Mouse (Mus musculus) heart, postnatal 0 days (tissue): Measurements from ENCODE around the gene Tdo2. TPM values are rescaled to one million over a fixed set of nuclear protein-coding genes. Genes with fewer than 3 reads are reported as not detected.

Experiments
- ATAC-seq: fragments of 200-750 bp; cut with Nextera tagmentation; 2 replicates; pipeline ENCODE4 v1.8.0; 2017; ENCODE audit warnings: low read depth, moderate number of reproducible peaks, moderate library complexity; ENCODE audit not compliant: insufficient read depth
- DNase-seq: peaks from one replicate; pipeline ENCODE4 v3.0.0-alpha.2; 2016; ENCODE audit warnings: low spot score
- H3K27ac ChIP-seq: fragments of 300-500 bp; sonication (generic); 2 replicates; pipeline ENCODE4 v1.5.1; 2014; ENCODE audit warnings: low read depth, mild to moderate bottlenecking
- H3K27me3 ChIP-seq: fragments of 300-500 bp; sonication (generic); 2 replicates; pipeline ENCODE4 v1.6.1; 2014; ENCODE audit warnings: low read length, mixed read lengths; ENCODE audit not compliant: control insufficient read depth, insufficient read depth
- H3K36me3 ChIP-seq: fragments of 300-500 bp; sonication (generic); replicated peaks from 2 replicates; pipeline ENCODE4 v1.6.1; 2014; ENCODE audit warnings: low read length, mixed read lengths; ENCODE audit not compliant: control insufficient read depth, insufficient read depth
- H3K4me1 ChIP-seq: fragments of 300-500 bp; sonication (generic); 2 replicates; pipeline ENCODE4 v1.6.1; 2014; ENCODE audit warnings: antibody characterized with exemption; ENCODE audit not compliant: control insufficient read depth, insufficient read depth
- H3K4me2 ChIP-seq: fragments of 300-500 bp; sonication (generic); 2 replicates; pipeline ENCODE4 v1.6.1; 2014; ENCODE audit warnings: low read depth, mild to moderate bottlenecking, low read length, moderate library complexity
- H3K4me3 ChIP-seq: fragments of 300-500 bp; sonication (generic); 2 replicates; pipeline ENCODE4 v1.5.1; 2014; ENCODE audit warnings: low read depth, low read length
- H3K9ac ChIP-seq: fragments of 300-500 bp; sonication (generic); replicated peaks from 2 replicates; pipeline ENCODE4 v1.6.1; 2014; ENCODE audit warnings: low read depth, low read length, mixed read lengths
- H3K9me3 ChIP-seq: fragments of 300-500 bp; sonication (generic); replicated peaks from 2 replicates; pipeline ENCODE4 v1.6.1; 2016; ENCODE audit warnings: low read length; ENCODE audit not compliant: control insufficient read depth
- CTCF ChIP-seq: IDR thresholded peaks from 2 replicates; pipeline ENCODE4 v1.5.1; 2016; ENCODE audit warnings: antibody characterized with exemption, control low read depth, low read depth
- EP300 ChIP-seq: IDR thresholded peaks from 2 replicates; pipeline ENCODE4 v1.6.1; 2016; ENCODE audit warnings: antibody characterized with exemption, low read depth
- WGBS: fragments of 180-500 bp; shearing (Covaris S2); extraction: QIAGEN DNeasy Blood & Tissue Kit; methylation state at CpG from one replicate; pipeline ENCODE4 v1.1.7; 2014; 5-methylcytosine and 5-hydroxymethylcytosine counted together
- polyA plus RNA-seq: library from polyadenylated mRNA; unstranded; fragments of >200 nt; fragmentation: Nextera tagmentation; extraction: Ambion mirVana; gene quantifications from 2 replicates; pipeline ENCODE4 v1.2.1, GENCODE M21; 2015
- total RNA-seq: library from RNA; depleted of rRNA; stranded (reverse); fragments of >200 nt; gene quantifications from 2 replicates; pipeline ENCODE4 v1.2.3, GENCODE M21; 2014; ENCODE audit warnings: low replicate concordance; rRNA removed

Tdo2 gene
- total RNA-seq (not detected in 2 replicates), polyA plus RNA-seq (0.07 and 0.11 TPM in 2 replicates)

DNA sequence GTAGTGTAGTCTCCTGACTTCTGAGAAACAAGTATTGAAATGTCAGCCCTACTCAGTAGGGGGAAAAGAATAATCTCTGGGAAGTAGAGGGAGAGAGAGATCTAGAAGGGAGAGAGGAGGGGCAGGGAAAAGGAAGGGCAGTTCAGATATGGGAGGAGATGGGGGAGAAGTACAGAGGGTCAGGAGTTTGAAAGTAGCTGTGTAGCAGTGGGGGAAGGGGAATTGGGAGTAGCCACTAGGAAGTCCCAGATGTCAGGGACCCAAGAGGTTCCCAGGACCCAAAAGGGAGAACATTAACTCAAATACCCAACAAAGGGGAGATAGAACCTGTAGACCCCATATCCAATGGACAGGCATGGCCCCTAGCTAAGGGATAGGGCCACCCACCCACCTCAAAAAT, at the start of gene Tdo2:
TSS of gene Tdo2 (minus strand) at position 101 of the 400 bp plus-strand sequence.
- TF ChIP-seq CTCF (no peak), EP300 (no peak)
- no peak for ATAC-seq
- Histone ChIP-seq H3K36me3 (no peaks in the 10 kb centered on the region), H3K9ac (no peak within 1 kb of the TSS), H3K4me2 (no peak within 1 kb of the TSS), H3K4me1 (no peaks in the 10 kb centered on the region), H3K9me3 (no peaks in the 10 kb centered on the region), H3K27me3 (no peaks in the 10 kb centered on the region), H3K4me3 (no peak within 1 kb of the TSS), H3K27ac (no peak within 1 kb of the TSS)
- DNase-seq, result no peak

DNA sequence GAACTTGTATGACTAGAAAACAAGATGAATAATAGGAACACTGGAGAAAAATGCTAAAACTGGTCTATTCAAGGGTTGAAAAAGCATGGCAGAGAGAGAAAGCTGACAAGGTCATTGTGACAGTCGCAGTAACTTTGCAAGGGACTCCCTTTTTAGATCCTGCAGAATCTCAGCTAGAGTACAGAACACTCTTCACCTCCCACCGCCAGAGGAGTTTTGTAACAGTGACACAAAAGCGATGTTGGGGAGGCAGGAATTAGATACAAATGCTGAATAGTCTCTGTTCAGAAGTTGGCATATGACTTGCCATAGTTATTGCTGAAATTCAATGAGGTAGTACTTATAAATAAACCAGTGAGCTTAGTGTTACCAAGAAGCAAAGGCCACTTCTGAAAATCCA, 47.1 kb upstream of the Tdo2 start:
- H3K9ac ChIP-seq, result no peak overlapping the region
- ATAC-seq (no peak), DNase-seq (no peak)
- H3K27me3 ChIP-seq, result no peaks in the 10 kb centered on the region
- no peak overlapping the region for H3K4me3 ChIP-seq
- H3K9me3 ChIP-seq, result no peaks in the 10 kb centered on the region
- no peak overlapping the region for H3K27ac ChIP-seq
- H3K4me1 ChIP-seq, result no peaks in the 10 kb centered on the region
- H3K36me3 ChIP-seq, result no peaks in the 10 kb centered on the region
- TF ChIP-seq CTCF (no peak), EP300 (no peak)
- no peak overlapping the region for H3K4me2 ChIP-seq
- 38% methylated on average over 3 of the region's 3 CpGs for WGBS

DNA sequence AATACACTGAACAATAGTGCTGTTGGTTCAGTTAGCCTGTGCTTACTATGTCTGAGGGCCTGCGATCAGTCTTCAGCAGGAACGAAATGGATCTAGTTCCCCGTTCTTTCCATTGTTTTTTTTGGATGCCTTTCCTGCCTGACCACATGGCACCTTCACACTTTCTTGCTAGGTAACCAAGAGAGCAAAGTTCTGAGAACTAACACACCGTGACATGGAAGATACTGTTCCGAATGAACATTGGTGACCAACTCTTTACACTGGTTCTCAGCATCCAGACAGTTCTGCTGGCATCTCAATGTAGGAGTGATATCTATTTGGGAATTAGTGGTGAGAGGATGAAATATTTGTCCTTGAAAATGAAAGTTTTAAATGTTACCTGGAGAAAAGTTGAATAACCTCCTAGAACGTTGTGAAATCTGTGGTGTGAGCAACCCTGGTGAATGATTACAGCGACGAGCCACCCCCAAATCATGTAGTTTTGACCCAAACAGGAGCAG, 46.5 kb upstream of the Tdo2 start:
- 78% methylated on average over 8 of the region's 8 CpGs for WGBS
- H3K9me3 ChIP-seq, result no peaks in the 10 kb centered on the region
- H3K27ac ChIP-seq, result no peak overlapping the region
- no peak for DNase-seq
- TF ChIP-seq EP300, result no peak
- TF ChIP-seq CTCF, result no peak
- no peak overlapping the region for H3K4me2 ChIP-seq
- H3K4me3 ChIP-seq, result no peak overlapping the region
- H3K4me1 ChIP-seq, result no peaks in the 10 kb centered on the region
- no peak overlapping the region for H3K9ac ChIP-seq
- H3K36me3 ChIP-seq, result no peaks in the 10 kb centered on the region
- no peak for ATAC-seq
- H3K27me3 ChIP-seq, result no peaks in the 10 kb centered on the region

DNA sequence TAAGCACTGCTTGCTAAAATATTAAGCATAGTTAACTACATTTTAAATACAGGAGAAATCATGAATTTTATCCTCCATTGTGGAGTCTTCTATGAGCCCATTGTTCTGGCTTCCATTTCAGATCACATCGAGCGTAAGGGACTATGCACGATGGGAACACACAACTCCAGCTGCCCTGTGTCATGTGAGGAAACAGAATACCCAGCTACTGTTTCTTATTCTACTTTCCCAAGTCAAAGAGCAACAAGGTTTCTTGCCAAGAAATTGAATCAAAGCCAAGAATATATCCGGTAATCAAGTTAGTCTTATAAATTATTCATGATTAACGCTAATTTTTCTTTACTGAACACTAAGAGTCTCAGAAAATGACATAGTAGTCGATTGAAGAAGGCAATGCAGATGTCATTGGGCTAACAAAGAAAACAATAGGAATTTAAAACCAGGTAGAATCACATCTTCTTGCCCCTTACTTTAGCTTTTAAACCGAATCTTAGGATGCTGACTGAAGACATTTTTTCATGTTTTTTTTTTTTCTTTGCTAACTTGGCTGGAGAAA, 38.2 kb upstream of the Tdo2 start:
- H3K4me3 ChIP-seq, result no peak overlapping the region
- no peaks in the 10 kb centered on the region for H3K27me3 ChIP-seq
- WGBS, result 70% methylated on average over 7 of the region's 7 CpGs
- DNase-seq (no peak), ATAC-seq (no peak)
- no peaks in the 10 kb centered on the region for H3K4me1 ChIP-seq
- no peak overlapping the region for H3K27ac ChIP-seq
- no peak overlapping the region for H3K9ac ChIP-seq
- H3K36me3 ChIP-seq, result no peaks in the 10 kb centered on the region
- TF ChIP-seq EP300, result no peak
- TF ChIP-seq CTCF, result no peak
- no peaks in the 10 kb centered on the region for H3K9me3 ChIP-seq
- H3K4me2 ChIP-seq, result no peak overlapping the region

DNA sequence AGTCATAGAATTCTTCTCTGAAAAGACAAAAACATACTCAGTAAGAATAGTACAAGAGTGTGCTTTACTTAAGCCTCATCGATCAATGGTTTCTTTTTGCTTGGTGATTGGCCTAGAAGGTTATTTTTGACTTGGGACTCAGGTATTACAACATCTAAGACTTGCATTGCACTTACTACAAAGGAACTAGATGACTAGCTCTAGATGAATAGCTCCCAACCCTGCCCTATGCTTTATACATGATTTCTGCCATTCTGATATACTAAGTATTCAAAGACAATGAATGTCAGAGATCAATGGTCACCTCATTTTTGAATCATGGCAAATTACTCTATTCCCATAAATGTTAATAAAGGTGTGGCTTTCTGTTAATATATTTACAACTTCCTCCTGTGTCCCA, 31.0 kb upstream of the Tdo2 start:
- no peaks in the 10 kb centered on the region for H3K9me3 ChIP-seq
- H3K27ac ChIP-seq, result no peak overlapping the region
- DNase-seq (no peak), ATAC-seq (no peak)
- TF ChIP-seq EP300 (no peak), CTCF (no peak)
- WGBS, result 84% methylated on average over 1 of the region's 1 CpGs
- H3K36me3 ChIP-seq, result no peaks in the 10 kb centered on the region
- no peak overlapping the region for H3K9ac ChIP-seq
- no peaks in the 10 kb centered on the region for H3K27me3 ChIP-seq
- no peak overlapping the region for H3K4me2 ChIP-seq
- H3K4me1 ChIP-seq, result no peaks in the 10 kb centered on the region
- no peak overlapping the region for H3K4me3 ChIP-seq

DNA sequence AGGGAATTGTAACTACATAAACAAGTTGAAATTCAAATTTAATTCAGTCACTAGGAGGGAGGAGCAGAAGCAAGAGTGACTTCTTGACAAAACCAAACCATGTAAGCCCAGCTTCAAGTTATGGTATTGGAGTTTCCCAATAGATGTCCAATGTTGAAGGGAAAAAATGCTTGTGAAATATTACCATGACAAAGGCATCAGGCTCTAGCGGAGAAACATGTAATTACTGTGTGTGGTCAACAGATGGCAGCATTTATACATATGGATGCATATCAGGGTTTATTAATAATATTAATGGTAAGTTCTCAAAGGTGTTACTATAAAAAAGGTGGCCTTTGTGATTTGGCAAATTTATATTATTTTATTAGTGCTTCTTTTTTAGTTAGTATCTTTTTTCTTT, 20.0 kb upstream of the Tdo2 start:
- DNase-seq, result peak; percentile 46
- Histone ChIP-seq H3K36me3 (no peaks in the 10 kb centered on the region), H3K9me3 (no peaks in the 10 kb centered on the region), H3K9ac (no peak overlapping the region), H3K4me1 (no peaks in the 10 kb centered on the region), H3K27ac (no peak overlapping the region), H3K4me3 (no peak overlapping the region), H3K4me2 (no peak overlapping the region), H3K27me3 (no peaks in the 10 kb centered on the region)
- ATAC-seq, result no peak
- TF ChIP-seq CTCF (peak; percentile 68), EP300 (no peak)
- 2% methylated on average over 1 of the region's 1 CpGs for WGBS
